43 mouse cellular contexts compared by ENCODE assay signal in genomic region chr13:56236194-56236593, GRCm38 (mm10). TPM values are rescaled to one million over a fixed set of nuclear protein-coding genes. Genes with fewer than 3 reads are reported as not detected.
"Had no signal": no experiment of that assay in that cellular context is flagged by ENCODE, and none has a peak within 500 bp of the region (broad histone marks: within the 10 kb centered on the region; RNA-seq: fewer than 3 reads in every experiment).

No protein-coding gene starts in this region.

- H3K4me2 ChIP-seq: limb, embryonic 12.5 days; limb, embryonic 13.5 days; limb, embryonic 15.5 days; liver, embryonic 11.5 days; liver, embryonic 13.5 days; liver, embryonic 15.5 days; lung, embryonic 14.5 days; lung, embryonic 15.5 days; midbrain, embryonic 11.5 days; midbrain, embryonic 12.5 days; midbrain, embryonic 13.5 days; neural tube, embryonic 12.5 days had no signal

- ATAC-seq: liver, postnatal 0 days; lung, postnatal 0 days; midbrain, embryonic 13.5 days; midbrain, embryonic 16.5 days had no signal

- DNase-seq: left cerebral cortex, postnatal 4 days; liver; liver, embryonic 13.5 days; liver, postnatal 0 days; lung, adult 18-20 months; lung, adult 2 months; lung, embryonic 14.5 days; lung, postnatal 10 days; lung, postnatal 14 days; lung, postnatal 36 days; lung, postnatal 4 days; midbrain, embryonic 14.5 days had no signal

- H3K4me3 ChIP-seq: limb, embryonic 10.5 days; limb, embryonic 12.5 days; limb, embryonic 13.5 days; limb, embryonic 15.5 days; liver, embryonic 13.5 days; liver, embryonic 15.5 days; lung, embryonic 15.5 days; megakaryocyte, embryonic 14.5 days; midbrain, embryonic 10.5 days; midbrain, embryonic 12.5 days; midbrain, embryonic 13.5 days; myocyte; neural tube, embryonic 12.5 days had no signal

- H3K36me3 ChIP-seq: limb, embryonic 10.5 days; limb, embryonic 12.5 days; limb, embryonic 13.5 days; limb, embryonic 15.5 days; liver, embryonic 13.5 days; liver, embryonic 15.5 days; lung, embryonic 15.5 days; midbrain, embryonic 10.5 days; midbrain, embryonic 12.5 days; midbrain, embryonic 13.5 days; neural tube, embryonic 12.5 days had no signal

- H3K9me3 ChIP-seq: limb, embryonic 10.5 days; limb, embryonic 12.5 days; limb, embryonic 13.5 days; limb, embryonic 15.5 days; liver, embryonic 13.5 days; liver, embryonic 15.5 days; lung, embryonic 15.5 days; megakaryocyte, embryonic 14.5 days; midbrain, embryonic 10.5 days; midbrain, embryonic 12.5 days; midbrain, embryonic 13.5 days; neural tube, embryonic 12.5 days had no signal

- H3K9ac ChIP-seq: limb, embryonic 12.5 days; limb, embryonic 13.5 days; limb, embryonic 15.5 days; liver, embryonic 13.5 days; liver, embryonic 14.5 days; liver, embryonic 15.5 days; liver, postnatal 0 days; lung, embryonic 14.5 days; lung, embryonic 15.5 days; midbrain, embryonic 12.5 days; midbrain, embryonic 13.5 days; neural tube, embryonic 12.5 days had no signal

- H3K27ac ChIP-seq: limb, embryonic 10.5 days; limb, embryonic 12.5 days; limb, embryonic 13.5 days; limb, embryonic 15.5 days; liver, embryonic 13.5 days; liver, embryonic 14.5 days; liver, embryonic 15.5 days; lung, embryonic 15.5 days; macrophage; midbrain, embryonic 10.5 days; midbrain, embryonic 12.5 days; midbrain, embryonic 13.5 days; neural tube, embryonic 12.5 days had no signal

- H3K4me1 ChIP-seq: limb, embryonic 15.5 days; liver, embryonic 13.5 days; liver, embryonic 15.5 days; megakaryocyte, embryonic 14.5 days; neural tube, embryonic 12.5 days had no signal

RNA-seq across cellular contexts. Expression of gene Neurog1, which starts 15.8 kb away (rescaled TPM):
- total RNA-seq: left cerebral cortex, adult 8-10 months; left cerebral cortex, postnatal 10 days; left cerebral cortex, postnatal 14 days; left cerebral cortex, postnatal 36 days; left cerebral cortex, postnatal 4 days; liver, adult 2 months; megakaryocyte progenitor cell, adult 5-6 weeks; megakaryocyte, adult 5-6 weeks; megakaryocyte-erythroid progenitor cell, adult 5-6 weeks; midbrain, postnatal 0 days; monocyte, adult 5-6 weeks had no signal
- polyA plus RNA-seq: limb, embryonic 10.5 days; limb, embryonic 11.5 days; limb, embryonic 12.5 days; limb, embryonic 13.5 days; limb, embryonic 15.5 days; liver, adult 2 months; liver, embryonic 11.5 days; liver, embryonic 13.5 days; liver, embryonic 14.5 days; liver, embryonic 15.5 days; liver, embryonic 16.5 days; liver, postnatal 0 days; lung, adult 2 months; lung, embryonic 14.5 days; lung, embryonic 15.5 days; lung, embryonic 16.5 days; lung, postnatal 0 days; macrophage; midbrain, postnatal 0 days; myocyte had no signal

RNA-seq across cellular contexts. Expression of gene Tifab, which starts 57.5 kb away (rescaled TPM):
- polyA plus RNA-seq: myocyte had no signal
